Mouse (Mus musculus) thymus, postnatal 25 days (tissue): ENCODE results near the gene Slco4c1.

ENCODE experiments used
- DNase-seq: peaks from one replicate; pipeline ENCODE4 v3.0.0; 2022

Slco4c1 gene

GRCm38 (mm10) chr1:96768264-96768663 lies 103.7 kb downstream of the Slco4c1 start:
- DNase-seq, result no peak

DNA sequence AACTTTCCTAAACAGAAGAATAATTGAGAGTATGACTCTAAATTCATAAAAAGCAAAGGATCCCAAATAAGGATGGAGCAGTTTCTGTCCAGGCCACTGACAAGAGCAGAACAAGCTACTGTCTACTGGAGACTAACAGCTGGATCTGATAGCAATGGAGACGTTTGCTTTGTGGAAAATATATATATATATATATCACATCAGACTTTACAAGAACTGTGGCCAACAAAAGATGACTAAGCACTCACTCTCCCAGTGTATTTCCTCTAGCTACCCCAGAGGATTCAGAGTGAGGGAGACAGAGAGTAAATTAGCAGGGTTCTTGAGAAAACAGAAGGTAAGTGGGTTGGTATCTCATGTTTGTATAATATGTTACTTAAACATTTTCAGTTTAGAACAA lies 105.4 kb downstream of the Slco4c1 start:
- DNase-seq, result no peak
